Mouse (Mus musculus): Measurements from ENCODE around the gene Nt5dc3.

DNA sequence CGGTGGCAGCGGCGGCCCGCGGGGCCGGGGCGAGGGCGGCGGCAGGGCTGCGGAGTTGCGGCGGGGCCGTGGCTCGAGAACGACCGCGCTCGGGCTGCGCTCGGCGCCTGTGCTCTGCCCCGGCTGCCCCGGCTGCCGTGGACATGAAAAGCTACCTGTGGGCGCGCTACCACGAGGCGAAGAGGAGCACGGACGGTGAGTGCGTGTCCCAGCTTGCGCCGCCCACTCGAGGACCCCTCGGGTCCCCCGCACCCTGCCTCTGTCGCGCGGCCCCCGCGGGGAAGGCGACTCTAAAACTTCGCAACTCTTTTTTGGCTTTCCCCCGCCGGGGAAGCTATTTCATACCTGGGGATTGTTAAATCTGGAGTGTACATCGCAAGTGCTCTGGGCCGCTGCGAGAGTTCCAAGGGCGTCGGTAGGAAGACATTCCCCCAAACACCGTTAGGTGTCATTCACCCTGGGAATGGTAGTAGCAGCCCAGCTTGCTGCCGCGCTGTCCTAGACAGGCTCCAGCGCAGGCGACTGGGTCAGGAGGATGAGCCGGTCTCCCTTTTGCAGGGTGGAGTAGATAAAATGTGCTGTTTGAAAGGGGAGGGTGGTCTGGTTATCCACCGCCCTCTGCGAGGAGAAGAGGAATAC is 431 bp downstream of the Nt5dc3 start:
- TF ChIP-seq POLR2A (IDR thresholded peaks at IDR 0.05; ENCODE audit: low read depth, low read length) (no peak), CTCF (IDR thresholded peaks at IDR 0.05; ENCODE audit: extremely low read depth, insufficient read depth, insufficient read length, insufficient replicate concordance) (no peak)
